Mouse (Mus musculus): Measurements from ENCODE around the gene Map4.

The Map4 gene

DNA sequence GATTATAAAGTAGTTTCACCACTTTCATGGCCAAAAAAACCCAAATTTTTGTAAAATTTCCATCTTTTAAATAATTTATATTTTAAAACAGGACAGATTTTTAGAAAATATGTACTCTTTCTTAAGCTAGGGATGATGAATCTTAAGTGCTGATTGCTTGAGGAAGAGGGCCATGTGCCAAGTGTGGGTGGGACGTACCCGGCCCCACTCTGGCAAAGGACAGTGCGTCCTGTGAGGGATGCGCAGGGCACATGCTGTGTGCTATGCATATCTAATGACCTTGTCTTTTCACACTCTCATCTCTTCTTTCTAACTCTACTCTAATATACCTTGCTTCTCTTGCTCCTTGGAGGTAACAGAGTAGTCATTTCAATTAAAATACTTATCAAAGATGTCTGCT lies 66.2 kb downstream of the Map4 start:
- DNase-seq (ENCODE audit: low spot score in 2 of 2), result no peak

DNA sequence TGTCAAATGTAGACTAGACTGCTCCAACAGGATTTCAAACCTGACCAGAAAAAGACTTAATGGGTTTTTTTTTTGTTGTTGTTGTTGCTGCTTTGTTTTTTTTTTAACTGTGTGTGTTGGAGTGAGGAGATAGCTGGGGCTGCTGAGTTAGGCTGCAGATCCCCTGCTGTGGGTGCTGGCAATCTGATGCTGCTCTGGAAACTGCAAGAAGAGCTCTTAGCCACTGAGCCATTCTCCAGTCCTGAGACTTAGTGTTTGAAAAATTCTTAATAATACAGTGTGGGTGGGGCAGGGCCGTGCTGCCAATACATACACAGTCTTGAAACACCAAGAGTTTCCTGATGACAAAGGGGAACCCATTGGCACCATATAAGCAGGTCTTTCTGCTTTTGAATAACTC lies 70.7 kb downstream of the Map4 start:
- no peak for DNase-seq (ENCODE audit: low spot score in 2 of 2)

DNA sequence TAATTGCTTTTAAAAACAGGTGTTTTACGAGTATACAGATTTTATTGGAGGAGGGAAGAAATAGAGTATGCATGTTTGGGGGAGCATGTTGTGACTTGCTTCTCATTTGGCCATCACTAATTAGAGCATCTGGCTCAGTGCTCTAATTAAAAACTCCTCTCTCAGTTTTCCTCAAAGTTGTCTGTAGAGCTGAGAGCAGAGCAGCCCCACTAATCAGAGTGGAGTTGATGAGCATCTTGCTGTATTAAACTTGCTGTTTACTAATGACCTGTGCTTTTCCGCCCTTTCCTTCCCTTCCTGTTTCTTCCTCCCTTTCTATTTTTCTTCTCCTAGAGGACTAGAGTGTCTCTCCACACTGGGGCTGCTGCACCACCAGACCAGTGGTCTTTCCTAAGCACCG lies 71.2 kb downstream of the Map4 start:
- no peak for DNase-seq (ENCODE audit: low spot score in 2 of 2)

DNA sequence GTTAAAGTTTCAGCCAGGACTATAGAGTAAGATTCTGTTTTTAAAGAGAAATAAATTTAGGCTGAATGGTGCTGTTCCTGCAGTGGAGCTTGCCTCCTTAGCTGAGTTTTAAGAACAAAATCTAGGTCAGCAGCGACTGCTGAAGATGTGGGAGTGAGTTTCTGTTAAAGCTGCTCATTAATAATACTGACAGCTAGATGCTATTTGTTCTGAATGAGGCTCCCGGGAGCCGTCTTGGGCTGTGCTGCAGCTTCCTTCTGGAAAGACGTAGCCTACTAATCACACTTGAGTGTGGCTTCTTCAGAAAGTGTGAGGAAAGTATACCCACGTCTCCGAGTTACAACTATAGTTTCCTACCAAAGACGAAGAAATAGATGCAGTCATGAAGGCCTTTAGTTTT lies 88.0 kb downstream of the Map4 start:
- peak; percentile 32 to 44 for DNase-seq (ENCODE audit: low spot score in 2 of 2)

DNA sequence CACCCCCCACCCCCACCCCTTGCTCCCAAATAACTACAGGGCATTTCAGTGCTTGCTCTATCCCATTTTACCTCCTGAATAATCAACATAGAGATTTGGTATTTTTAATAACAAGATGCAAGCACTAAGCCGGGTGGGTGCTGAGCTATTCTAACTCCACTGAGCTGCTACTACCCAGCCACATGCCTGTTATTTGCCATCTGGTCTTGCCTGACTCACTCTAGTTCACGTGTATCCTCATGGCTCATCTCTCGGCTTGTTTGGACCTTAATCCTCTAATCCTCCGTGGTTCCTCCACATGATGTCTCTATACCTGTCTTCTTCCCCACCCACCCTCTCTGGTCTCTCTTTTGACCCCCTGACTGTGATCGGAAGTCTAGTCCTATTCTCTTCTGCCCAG lies 89.1 kb downstream of the Map4 start:
- peak; percentile 37 to 49 for DNase-seq (ENCODE audit: low spot score in 2 of 2)

DNA sequence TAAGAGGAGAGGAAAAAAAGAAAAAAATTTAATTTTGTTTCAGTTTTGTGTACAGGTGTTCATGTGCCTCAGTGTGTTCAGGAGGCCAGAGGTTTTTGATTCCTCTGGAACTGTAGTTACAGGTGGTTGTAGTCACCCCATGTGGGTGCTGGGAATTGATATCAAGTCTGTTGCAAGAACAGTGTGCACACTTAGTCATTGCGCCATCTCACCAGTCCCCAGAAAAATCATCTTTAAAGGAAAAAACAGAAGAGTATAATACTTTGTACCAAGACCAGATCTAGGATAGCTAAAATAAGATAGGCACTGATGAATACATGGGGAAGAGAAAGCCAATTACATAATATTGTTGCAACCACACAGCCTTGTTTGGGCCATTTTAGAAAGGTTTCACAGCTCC lies 90.2 kb downstream of the Map4 start:
- no peak for DNase-seq (ENCODE audit: low spot score in 2 of 2)

DNA sequence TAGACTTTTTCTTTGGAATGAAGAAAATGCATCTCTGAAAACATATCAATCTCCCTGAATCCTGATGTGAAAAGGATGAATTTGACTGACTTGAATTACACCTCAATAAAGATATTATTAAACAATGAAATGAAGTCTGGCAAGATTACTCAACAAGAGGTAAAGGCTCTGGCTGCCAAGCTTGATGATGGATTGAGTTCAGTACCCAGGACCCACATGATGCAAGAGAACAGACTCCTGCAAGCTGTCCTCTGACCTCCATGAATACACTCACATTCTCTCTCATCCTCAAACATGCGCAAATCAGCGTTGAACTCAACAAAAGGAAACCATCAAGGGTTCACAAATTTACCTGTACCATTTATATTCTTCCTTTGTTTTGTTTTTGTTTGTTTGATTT lies 90.9 kb downstream of the Map4 start:
- no peak for DNase-seq (ENCODE audit: low spot score in 2 of 2)

DNA sequence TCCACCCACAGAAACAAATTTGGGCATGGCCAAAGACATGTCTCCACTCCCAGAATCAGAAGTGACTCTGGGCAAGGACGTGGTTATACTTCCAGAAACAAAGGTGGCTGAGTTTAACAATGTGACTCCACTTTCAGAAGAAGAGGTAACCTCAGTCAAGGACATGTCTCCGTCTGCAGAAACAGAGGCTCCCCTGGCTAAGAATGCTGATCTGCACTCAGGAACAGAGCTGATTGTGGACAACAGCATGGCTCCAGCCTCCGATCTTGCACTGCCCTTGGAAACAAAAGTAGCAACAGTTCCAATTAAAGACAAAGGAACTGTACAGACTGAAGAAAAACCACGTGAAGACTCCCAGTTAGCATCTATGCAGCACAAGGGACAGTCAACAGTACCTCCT lies 103.8 kb downstream of the Map4 start:
- DNase-seq (ENCODE audit: low spot score in 2 of 2), result no peak

DNA sequence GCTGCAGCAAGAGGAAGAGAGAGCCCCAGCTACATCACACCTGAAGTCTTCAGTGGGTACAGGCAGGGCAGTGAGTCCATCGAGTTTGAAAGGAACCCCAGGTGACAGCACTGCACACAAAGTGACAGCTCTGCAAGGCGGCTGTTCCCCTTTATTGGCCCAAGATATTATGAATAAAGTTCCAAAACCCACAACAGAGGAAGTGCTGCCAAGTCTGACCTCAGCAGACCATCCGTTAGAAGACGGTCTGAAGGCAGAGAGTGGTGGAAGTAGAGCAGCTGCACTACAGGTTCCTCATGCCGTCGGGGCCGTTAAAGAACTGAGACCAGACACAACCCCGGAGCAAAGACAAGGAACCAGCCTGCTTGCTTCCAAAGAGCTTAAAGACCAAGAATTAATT lies 106.6 kb downstream of the Map4 start:
- DNase-seq (ENCODE audit: low spot score in 2 of 2), result no peak

DNA sequence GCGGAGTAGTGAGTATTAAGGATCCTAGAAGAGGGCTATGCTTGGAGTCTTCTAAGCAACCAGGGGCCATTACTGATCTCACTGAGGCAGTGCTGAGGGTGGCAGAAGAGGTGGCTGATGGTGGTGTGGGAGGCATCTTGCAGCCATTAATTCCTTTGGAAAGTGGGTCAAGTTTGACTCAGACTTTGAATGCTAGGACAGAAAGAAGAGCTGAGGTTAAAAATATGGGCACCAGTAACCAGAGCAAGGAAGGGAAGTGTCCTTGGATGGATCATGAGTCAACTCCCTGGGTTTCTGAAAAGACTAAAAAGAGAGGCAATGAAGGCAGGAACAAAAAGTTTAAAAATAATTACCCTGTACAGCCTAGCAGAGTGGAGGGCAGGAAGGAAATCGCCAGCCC lies 107.2 kb downstream of the Map4 start:
- no peak for DNase-seq (ENCODE audit: low spot score in 2 of 2)

DNA sequence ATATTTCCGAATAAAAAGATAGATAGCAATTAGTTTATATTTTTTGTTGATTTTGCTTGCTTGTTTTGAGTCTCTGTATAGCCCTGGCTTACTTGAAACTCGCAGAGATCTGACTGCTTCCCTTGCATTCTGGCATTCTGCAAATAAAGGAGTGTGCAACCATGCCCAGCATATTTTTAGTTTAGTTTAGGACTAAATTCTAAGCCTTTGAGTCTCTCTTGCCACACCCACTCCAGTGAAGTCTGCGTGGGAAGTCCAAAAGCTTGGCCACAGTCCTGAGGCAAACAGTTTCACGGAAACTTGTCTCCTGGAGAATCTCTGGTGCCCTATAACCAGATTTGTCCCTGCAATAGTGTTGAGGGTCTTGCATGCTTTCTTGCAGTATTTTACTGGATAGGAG lies 113.1 kb downstream of the Map4 start:
- peak; percentile 59 to 63 for DNase-seq (ENCODE audit: low spot score in 2 of 2)

DNA sequence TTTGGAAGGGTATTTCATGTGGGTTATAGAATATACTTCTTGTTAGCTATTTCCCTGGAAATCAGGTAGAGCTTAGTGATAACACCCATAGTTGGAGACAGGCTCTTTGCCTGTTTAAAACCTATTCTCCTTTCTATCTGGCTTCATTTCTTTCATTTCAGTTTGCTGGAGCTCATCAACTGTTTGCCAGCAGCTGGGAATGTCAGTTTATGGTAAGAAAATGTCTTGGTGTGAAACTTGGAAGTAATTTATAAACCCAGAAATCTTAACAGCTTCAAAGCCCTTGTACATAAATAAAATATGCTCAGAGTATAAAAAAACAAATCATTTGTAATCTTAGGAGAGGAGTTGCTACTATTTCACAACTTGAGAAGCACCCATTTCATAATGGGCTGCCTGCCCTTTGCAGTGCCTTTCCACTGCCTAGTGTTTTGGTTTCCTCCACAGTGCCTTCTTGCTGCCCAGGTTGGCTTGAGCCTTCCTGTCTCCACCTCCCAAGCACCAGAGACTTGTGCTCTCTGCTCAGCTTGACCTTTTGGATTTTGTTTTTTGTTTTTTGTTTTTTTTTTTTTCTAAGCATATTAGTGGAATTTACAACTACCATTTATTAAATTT lies 114.6 kb downstream of the Map4 start:
- DNase-seq (ENCODE audit: low spot score in 2 of 2), result no peak

DNA sequence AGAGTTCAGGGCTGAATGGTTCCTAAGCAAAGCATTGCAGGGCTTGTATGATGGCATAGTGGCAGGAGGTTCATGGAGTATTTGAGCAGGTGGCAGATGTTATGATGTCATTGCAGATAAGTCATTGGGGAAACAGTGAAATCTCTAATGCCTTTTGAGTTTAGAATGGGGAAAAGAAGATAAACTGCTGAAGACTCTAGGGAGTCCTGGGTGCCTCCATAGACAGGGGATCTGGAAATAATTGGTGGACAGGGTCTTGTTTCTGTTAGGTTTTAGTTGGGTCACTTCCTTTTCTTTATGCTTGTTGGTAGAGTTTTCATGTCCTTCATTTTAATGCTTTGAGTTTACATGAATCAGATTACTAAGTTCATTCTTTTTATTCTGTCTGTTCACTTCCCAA lies 116.0 kb downstream of the Map4 start:
- DNase-seq (ENCODE audit: low spot score in 2 of 2), result no peak

DNA sequence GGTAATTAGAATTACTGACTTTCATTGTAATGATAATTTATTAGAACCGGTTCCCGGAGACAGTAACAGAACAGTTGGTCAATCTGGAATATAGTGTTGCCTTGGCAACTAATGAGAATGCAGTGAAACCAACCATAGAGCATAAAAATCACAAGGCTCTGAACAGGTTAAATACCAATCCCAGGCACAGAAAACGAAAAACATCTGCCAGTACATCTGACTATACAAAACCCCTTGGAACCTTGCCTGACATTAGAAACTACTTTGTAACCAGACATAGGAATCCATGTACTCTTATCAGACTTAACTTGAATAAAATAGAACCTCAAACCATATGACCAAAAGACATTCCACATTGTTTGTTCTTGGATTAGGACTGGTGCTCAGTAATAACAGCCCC lies 116.6 kb downstream of the Map4 start:
- DNase-seq (ENCODE audit: low spot score in 2 of 2), result no peak

DNA sequence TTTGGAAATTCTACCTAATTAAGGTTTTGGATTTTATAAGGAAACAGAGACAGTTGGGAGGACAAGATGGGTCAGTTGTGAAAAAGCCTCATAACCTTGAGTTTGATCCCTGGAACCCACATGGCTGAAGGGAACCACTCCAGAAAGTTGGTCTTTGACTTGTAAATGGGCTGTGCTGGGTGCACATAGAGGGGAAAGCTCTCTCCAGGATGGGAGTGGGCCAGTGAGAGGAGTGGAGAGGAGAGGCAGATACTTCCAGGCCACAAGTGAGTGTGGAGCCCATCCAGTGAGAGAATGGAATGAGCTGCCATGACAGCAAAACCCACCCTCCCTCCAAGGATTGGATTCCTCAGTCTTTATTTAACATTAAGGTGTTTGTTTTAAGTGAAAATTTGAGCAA lies 119.9 kb downstream of the Map4 start:
- no peak for DNase-seq (ENCODE audit: low spot score in 2 of 2)

DNA sequence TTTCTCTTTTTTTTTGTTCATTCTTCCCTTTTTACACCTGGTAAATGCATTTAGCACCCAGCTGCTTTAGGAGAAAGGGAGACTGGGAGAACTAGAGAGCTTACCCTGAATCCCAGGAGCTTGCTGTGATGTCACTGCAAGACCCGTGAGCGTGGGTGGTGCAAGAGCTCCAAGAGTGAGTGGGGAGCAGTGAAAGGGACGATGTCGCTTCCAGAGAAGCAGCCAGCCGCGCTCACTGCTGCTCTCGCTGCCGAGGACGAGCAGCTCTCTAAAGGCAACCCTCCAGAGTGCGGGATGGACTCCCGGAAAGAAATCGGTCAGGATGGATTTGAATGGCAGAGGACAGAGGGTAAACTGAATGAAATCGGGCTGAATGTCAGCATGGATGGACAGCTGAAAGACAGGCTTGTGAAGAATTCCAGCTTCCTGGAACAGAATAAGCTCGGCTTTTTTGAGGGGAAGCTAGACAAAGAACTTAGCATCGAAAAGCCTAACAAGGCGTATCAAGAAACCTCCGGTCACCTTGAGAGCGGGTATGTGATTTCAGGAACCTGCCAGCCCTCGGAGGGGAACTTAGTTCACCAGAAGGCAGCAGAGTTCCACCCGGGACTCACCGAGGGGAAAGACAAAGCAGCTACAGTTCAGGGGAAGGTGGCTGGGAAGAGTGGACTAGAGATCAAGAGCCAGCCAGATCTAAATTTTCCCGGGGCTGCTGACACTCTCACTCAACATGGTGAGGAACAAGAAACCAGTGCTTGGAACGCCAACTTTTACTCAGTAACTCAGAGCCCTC lies 120.8 kb downstream of the Map4 start:
- DNase-seq (ENCODE audit: low spot score in 2 of 2), result peak; percentile 88 to 89

DNA sequence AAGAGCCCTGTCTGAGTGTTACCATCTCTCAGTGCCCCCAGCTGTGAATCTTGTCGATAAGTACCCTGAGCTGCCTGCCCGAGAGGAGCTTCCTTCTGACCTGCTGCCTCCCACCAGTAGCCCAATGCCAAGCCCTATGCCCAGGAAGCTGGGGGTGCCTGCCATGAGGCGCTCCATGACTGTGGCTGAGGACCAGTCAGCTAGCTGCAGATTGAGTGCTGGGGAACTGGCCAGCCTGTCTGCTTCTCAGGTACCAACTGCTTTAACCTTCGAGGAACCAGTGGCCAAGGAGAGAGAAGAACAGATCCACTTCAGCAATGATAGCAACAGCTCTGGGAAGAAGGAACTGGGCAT lies 121.7 kb downstream of the Map4 start:
- no peak for DNase-seq (ENCODE audit: low spot score in 2 of 2)

DNA sequence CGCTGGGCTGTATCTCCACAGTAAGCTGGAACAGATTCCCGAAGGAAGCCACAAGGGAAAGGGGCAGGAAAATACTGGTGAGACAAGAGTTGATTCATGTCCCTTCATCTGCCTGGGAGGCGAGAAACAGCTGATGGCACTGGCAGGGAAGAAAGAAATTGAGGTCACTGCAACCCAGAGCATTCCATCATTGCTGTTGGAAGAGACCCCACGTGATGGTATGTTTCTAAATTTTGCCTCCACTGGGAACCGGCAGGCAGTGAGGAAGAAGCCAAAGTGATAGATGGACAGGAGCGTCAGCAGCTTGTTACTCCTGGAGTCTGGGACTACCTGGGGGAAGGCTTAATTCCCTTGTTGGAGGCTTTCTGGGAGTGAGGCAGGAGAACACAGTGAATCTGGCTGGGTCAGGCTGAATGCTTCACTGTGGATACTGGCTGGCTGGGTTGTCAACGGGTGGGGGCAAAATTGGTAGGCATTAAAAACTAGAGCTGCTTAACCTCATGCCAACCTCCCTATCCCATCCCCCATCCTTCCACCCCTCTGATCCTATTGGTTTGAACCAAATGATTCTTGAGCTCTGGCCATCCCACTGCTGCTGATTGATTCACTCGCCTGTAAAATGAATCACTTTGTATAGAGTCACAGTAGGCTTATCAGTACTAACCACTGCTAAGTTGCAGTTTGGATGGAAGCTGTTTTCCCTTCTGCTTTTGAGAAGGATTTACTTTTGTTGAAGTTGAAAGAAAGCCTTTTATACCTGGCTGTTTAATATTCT lies 122.2 kb downstream of the Map4 start:
- peak; percentile 60 to 66 for DNase-seq (ENCODE audit: low spot score in 2 of 2)

DNA sequence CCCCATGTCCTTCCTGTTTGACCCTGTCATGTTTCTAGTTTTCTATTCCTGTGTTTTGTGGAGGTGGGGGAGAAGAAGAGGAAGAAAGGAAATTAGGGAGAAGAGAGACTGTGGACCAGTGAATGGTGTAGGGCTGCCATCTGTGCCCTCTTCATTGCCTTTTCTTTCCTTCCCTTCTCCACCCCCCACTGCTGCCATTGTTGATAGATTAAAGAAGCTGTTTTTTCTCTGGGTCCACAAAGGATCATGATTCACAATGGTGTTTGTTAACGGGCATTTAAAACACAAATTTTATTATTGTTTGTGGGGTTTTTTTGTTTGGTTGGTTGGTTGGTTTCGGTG lies 122.8 kb downstream of the Map4 start:
- DNase-seq (ENCODE audit: low spot score in 2 of 2), result no peak

DNA sequence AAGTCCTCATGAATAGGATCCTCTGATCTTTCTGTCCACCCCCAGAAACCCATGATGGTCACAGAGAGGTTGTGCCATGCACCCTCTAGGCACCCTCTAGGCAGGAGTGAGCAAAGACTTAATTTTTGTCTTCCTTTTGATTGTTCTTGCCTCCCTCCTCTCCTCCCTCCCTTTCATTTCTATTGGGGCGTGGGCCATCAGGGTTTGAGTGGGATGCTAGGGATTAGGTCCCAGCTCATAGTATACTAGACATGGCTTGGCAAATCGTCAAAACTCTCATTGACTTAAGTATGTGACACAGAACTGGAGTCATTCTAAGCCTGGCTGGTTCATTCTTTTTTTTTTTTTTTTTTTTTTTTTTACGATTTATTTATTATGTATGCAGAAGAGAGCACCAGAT lies 123.5 kb downstream of the Map4 start:
- DNase-seq (ENCODE audit: low spot score in 2 of 2), result no peak

DNA sequence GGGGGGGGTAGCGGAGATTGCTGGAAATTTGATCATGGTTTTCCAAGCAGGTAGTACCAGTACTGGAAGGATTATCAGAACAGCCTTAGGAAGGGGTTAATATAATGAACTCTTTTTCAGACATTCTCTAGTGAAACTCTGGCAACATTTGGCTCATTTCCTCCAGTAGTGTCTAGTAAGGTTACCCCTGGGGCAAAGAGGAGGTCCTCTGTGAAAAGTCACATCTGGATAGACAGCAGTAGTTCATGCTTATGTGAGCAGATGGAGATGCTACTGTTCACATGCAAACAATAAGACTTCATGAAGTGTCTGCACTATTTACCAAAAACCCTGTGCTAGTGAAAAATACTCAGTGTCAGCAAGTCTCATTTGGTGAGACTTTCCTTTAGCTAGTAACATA lies 125.9 kb downstream of the Map4 start:
- no peak for DNase-seq (ENCODE audit: low spot score in 2 of 2)

DNA sequence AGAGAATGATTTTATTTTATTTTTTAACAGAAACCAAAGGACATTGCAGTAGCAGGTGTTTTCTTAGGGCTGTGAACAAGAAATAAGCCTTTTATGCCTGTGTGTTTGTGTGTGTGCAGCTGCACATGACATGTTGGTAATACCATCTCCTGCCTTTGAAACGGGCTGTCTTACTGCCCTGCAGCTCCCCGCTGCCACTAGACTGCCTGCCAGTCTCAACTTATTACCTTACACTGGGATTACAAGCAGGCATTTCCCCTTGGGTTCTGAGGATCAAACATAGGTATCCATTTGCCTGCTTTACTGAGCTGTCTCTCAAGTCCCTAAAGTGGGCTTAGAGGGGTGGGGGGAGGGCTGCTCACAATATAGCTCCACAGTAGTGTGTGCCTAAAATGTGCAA lies 129.5 kb downstream of the Map4 start:
- DNase-seq (ENCODE audit: low spot score in 2 of 2), result no peak

DNA sequence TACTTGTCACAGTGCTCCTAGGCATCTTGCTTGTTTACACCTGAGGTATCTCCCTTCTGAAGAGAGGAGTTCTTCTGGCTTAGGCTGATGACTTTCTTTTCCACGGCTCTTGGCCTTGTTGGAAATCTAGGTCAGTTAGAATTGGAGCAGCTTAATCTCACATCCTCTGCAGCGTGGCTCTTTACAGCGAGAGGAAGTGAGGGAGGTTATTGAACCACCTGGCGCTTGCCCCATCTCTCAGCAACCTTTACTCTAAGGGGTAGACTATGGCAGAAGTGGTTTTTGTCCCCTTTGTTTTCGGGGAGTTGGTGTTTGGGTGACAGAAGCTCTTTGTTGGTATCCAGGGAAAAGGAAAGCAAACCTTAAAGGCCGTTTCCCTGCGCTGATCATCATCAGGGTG lies 131.1 kb downstream of the Map4 start:
- no peak for DNase-seq (ENCODE audit: low spot score in 2 of 2)

Measured in right cerebral cortex, adult 2 months (tissue).